Comparison of ENCODE assay signal across 16 mouse cellular contexts in the genomic region with DNA sequence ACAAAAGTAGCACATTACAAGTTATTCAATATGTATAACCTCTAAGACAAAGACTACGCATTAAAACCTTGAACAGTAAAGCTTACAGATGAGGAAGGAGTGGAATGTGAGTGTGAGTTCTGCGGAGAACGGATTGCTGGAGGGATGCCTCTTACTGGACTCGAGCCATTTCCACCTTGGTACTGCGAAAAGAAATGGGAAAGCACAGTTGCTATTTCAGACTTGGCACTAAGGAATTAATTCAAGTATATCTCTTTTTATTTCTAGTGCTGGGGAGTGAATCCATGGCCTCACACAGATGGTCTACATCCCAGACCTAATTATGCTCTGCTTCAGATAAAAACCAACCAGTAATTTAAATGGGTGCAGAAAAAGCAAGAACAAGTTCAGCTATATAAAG.
DNase-seq lines count a peak whose midpoint lies in the region.
"Had no signal": no experiment of that assay in that cellular context is flagged by ENCODE, and none has a peak within 500 bp of the region (broad histone marks: within the 10 kb centered on the region; RNA-seq: fewer than 3 reads in every experiment).

No protein-coding gene starts in this region.

- DNase-seq in cerebellum, postnatal 25 days = peak; percentile 23 to 43
- no peak for DNase-seq in cerebellum, adult 11-12 months
- peak; percentile 17 to 31 for DNase-seq in left cerebral cortex, postnatal 36 days (ENCODE audit: low spot score in 2 of 2)
- no peak for DNase-seq in left cerebral cortex, postnatal 4 days
- DNase-seq in right cerebral cortex, postnatal 25 days = peak; percentile 26
- DNase-seq in lung, postnatal 10 days = no peak
- DNase-seq: adrenal gland, postnatal 25 days; B cell, adult 2 months; heart, adult 2 months; heart, postnatal 4 days; kidney, adult 9 months; kidney, postnatal 14 days; layer of hippocampus, adult 9-11 months; liver, postnatal 0 days; lung, postnatal 4 days; thymus, postnatal 4 days had no signal

- intact Hi-C loops in left cerebral cortex, postnatal 36 days (cut with DNase I) = no loop called here
- intact Hi-C loops in left cerebral cortex, postnatal 4 days (cut with DNase I) = no loop called here

Comparison
In these comparisons a context has a peak if more than half of its experiments do, and no peak if none do; other contexts are left out.
1. DNase-seq: peak in cerebellum, postnatal 25 days (2 of 2), left cerebral cortex, postnatal 36 days (2 of 2) and right cerebral cortex, postnatal 25 days (single experiment); none in cerebellum, adult 11-12 months (single experiment), left cerebral cortex, postnatal 4 days (single experiment) and lung, postnatal 10 days (single experiment).